Mouse (Mus musculus) testis, adult 2 months (tissue): ENCODE results near the gene N4bp2l1. TPM values are rescaled to one million over a fixed set of nuclear protein-coding genes. Genes with fewer than 3 reads are reported as not detected.

ENCODE experiments used
- H3K27ac ChIP-seq: fragments of 200-500 bp; 2 replicates; pipeline ENCODE4 v1.5.1; 2012; ENCODE audit warnings: low read depth, low read length; ENCODE audit not compliant: control insufficient read depth, insufficient read depth
- H3K27me3 ChIP-seq: fragments of 200-500 bp; 2 replicates; pipeline ENCODE4 v1.6.1; 2012; ENCODE audit warnings: mild to moderate bottlenecking, low read length, moderate library complexity; ENCODE audit not compliant: control insufficient read depth, insufficient read depth
- H3K36me3 ChIP-seq: fragments of 200-500 bp; 2 replicates; pipeline ENCODE4 v1.6.1; 2012; ENCODE audit warnings: mild to moderate bottlenecking, low read length; ENCODE audit not compliant: control insufficient read depth, insufficient read depth
- H3K4me1 ChIP-seq: fragments of 200-500 bp; 2 replicates; pipeline ENCODE4 v1.6.1; 2012; ENCODE audit warnings: low read length; ENCODE audit not compliant: control insufficient read depth, insufficient read depth
- H3K4me3 ChIP-seq: fragments of 200-500 bp; 2 replicates; pipeline ENCODE4 v1.5.1; 2012; ENCODE audit warnings: low read depth, mild to moderate bottlenecking, low read length, moderate library complexity, mixed read lengths; ENCODE audit not compliant: control insufficient read depth
- CTCF ChIP-seq: fragments of 200-500 bp; IDR thresholded peaks from 2 replicates; pipeline ENCODE4 v1.5.1; 2012; ENCODE audit warnings: low read depth, mild to moderate bottlenecking, inconsistent platforms, low read length, moderate library complexity; ENCODE audit not compliant: control insufficient read depth, insufficient read depth, insufficient replicate concordance
- POLR2A ChIP-seq: fragments of 200-500 bp; IDR thresholded peaks from 2 replicates; pipeline ENCODE4 v1.6.1; 2012; ENCODE audit warnings: low read depth, mild to moderate bottlenecking, inconsistent platforms, low read length, moderate library complexity; ENCODE audit not compliant: control insufficient read depth
- polyA plus RNA-seq: library from polyadenylated mRNA; depleted of rRNA; stranded (reverse); fragments of >200 nt; gene quantifications from 2 replicates; pipeline ENCODE4 v1.2.3, GENCODE M21; 2012

The N4bp2l1 gene
- polyA plus RNA-seq, 1 experiment: 12.8 TPM

DNA sequence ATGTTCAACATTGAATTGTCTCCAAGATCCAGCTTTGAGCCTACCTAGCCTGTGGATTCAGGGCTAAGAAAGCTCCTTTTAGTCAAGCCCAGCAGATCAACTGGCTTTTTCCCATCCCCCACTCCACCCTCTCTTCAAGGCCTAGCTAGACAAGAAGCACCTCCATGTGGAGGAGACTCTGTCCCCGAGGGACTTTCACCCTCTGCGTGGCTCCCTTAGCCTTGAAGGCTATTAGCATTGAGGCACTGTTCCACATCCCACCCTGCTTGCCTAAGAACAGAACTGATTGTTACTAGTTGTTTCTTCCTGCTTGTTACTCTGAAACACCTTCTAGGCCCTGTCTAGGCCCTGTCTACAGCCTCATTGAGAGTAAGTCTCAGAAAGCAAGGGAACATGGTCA, 7.0 kb downstream of the N4bp2l1 start:
- Histone ChIP-seq H3K27me3 (no peaks in the 10 kb centered on the region), H3K4me3 (no peak overlapping the region), H3K36me3 (no peaks in the 10 kb centered on the region), H3K4me1 (peaks cover 5% of the 10 kb centered on the region), H3K27ac (no peak overlapping the region)
- no peak for TF ChIP-seq CTCF
- no peak for TF ChIP-seq POLR2A

DNA sequence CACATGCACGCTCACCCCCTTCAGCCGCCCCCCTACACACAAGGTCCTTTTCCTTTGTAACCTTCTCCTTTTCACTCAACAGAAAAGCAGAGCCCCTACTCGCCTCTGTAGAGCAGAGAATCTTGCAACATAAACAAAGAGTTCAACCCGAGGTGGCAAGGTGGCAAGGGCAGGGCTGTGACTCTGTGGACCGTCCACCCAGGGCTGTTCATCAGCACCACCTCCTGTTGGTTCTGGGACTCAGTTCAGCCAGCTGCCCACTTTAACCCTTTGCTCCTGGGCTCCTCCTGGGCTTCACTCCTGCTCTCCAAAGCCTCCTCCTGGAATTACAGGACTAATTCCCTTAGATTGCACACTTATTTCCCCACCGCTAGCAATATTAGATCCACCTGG, 12.7 kb downstream of the N4bp2l1 start:
- no peak overlapping the region for H3K4me3 ChIP-seq
- no peaks in the 10 kb centered on the region for H3K27me3 ChIP-seq
- no peaks in the 10 kb centered on the region for H3K36me3 ChIP-seq
- TF ChIP-seq CTCF (no peak), POLR2A (no peak)
- no peak overlapping the region for H3K27ac ChIP-seq
- peaks cover 2% of the 10 kb centered on the region for H3K4me1 ChIP-seq

DNA sequence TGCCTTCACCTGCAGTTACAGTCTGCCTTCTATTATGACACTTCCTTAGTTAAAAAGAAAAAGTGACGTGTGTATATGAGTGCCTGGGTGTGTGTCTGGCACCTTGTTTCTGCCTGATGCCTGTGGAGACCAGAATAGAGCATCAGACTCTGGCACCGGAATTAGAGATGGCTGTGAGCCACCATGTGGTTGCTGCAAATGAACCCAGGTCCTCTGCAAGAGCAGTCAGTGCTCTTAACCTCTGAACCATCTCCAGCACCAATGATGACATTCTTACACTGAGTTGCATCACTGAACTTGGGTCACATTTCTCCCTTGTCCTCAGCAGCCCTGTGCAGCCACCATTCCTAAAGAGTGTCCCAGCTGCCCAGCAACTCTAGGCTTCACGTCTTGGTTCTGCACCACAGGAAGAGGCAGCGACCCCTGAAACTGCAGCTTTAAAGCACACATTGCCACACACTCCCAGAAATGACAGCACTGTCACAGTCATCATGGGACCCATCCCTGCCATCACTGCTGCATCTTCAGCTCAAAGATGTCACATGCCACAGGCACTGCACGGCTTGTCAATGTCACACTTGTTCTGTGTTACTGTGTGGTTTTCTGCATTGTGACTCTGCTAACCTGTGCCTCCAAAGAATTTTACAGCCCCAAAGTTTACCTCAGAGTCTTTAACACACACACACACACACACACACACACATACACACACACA, 13.2 kb downstream of the N4bp2l1 start:
- H3K27me3 ChIP-seq: no peaks in the 10 kb centered on the region
- no peak for TF ChIP-seq CTCF
- no peak for TF ChIP-seq POLR2A
- H3K36me3 ChIP-seq: no peaks in the 10 kb centered on the region
- H3K4me1 ChIP-seq: peaks cover 2% of the 10 kb centered on the region
- no peak overlapping the region for H3K4me3 ChIP-seq
- no peak overlapping the region for H3K27ac ChIP-seq

DNA sequence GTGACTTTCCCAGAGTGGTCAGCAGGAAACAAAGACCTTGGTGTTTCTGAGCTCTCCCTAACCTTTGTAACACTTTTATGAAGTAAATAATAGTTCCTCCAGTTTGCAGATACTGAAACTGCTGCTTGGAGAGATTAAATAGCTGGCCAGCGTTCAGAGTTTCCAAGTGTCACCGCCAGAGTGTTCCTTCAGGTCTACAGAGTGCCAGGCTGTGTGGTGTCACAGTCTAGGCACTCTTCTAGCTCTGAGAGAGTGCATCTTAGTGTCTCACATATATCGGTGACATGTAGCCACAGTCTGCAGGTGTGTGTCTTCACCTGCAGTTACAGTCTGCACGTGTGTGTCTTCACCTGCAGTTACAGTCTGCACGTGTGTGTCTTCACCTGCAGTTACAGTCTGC, 13.8 kb downstream of the N4bp2l1 start:
- Histone ChIP-seq H3K27ac (no peak overlapping the region), H3K36me3 (no peaks in the 10 kb centered on the region), H3K4me1 (peaks cover 2% of the 10 kb centered on the region), H3K27me3 (no peaks in the 10 kb centered on the region), H3K4me3 (no peak overlapping the region)
- TF ChIP-seq POLR2A: no peak
- no peak for TF ChIP-seq CTCF

DNA sequence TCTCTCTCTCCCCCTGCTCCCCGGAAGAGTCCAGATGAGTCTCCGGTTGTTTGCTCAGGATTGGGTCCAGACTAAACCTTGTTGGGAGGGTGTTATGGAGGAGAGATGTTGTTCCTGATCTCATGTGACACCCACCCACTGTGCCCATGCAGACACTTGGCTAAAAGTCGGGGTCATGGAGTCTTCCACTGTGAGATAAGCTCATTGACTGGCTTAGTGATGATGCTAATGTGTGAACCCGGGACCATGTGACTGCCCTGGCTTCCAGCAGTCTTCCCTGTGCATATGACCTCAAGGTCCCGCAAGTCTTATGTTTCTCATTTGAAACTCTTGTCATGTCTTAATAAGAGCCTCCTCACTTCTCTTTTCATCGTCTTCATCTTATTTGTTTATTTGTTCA, 15.8 kb downstream of the N4bp2l1 start:
- Histone ChIP-seq H3K4me3 (no peak overlapping the region), H3K27me3 (no peaks in the 10 kb centered on the region), H3K4me1 (peaks cover 4% of the 10 kb centered on the region), H3K27ac (no peak overlapping the region), H3K36me3 (no peaks in the 10 kb centered on the region)
- TF ChIP-seq CTCF: no peak
- no peak for TF ChIP-seq POLR2A

DNA sequence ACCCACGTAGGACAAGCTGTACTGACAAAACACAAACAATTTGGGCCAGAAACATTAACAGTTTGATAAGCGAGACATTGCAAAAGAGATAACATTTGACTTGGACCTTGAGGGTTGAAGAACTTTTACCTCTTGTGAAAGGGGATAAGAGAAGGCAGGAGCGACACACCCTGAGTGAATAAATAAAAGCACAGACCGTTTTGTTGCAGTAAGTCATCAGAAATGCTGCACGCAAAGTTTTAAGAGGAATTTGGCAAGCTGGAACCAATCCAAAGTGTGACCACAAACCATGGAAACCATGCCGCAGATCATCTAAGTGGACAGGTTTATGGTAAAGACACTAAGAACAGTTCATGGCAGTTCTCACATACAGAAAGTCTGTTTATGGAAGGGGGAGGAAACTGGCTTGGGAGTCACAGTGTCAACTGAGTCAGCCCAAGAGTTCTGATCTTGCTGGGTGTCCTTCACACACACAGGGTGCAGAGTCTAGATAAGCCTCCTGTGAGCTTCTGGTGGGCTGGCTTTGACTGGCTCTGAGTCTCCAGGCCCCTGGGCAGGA, 18.3 kb downstream of the N4bp2l1 start:
- Histone ChIP-seq H3K4me3 (no peak overlapping the region), H3K27me3 (no peaks in the 10 kb centered on the region), H3K27ac (no peak overlapping the region), H3K4me1 (peaks cover 2% of the 10 kb centered on the region), H3K36me3 (no peaks in the 10 kb centered on the region)
- TF ChIP-seq POLR2A (no peak), CTCF (no peak)

DNA sequence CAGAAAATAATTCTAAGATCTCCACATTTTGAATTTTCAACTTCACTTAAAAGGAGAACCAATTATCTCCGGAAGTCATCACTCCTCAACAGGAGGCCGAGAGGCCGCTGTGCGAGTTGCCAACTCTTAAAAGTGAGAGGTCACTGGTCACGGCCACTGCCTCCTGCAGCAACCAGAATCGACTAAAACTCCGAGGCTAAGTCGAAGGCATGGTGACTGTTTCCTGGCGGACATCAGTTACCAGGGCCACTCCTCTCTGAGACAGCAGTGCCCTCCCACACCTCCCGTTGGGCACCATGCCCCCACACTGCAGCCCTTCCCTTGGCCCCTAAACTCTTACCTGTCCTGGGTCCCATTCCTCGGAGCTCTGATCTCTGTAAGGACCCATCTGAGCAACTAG, 20.2 kb downstream of the N4bp2l1 start:
- no peak for TF ChIP-seq CTCF
- no peak for TF ChIP-seq POLR2A
- Histone ChIP-seq H3K27me3 (no peaks in the 10 kb centered on the region), H3K27ac (no peak overlapping the region), H3K4me3 (no peak overlapping the region), H3K36me3 (no peaks in the 10 kb centered on the region), H3K4me1 (peaks cover 2% of the 10 kb centered on the region)

DNA sequence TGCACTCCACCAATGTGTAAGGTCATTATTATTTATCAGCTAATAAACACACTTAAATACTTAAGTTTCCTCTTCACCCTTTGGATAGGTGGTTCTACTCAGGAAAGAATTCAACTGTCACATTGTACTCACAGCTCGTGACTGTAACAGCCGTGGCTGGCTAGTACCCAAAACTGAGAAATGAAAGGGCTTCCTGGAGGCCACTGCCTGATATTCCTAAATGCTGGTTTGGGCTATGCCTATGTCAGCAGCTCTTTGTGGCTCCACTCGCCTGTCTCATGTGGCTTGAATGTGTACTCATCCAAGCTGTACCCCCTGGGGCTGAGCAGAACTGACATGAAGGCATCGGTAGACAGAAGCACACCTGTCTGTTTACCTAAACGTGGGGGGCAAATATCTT, 22.1 kb downstream of the N4bp2l1 start:
- H3K27ac ChIP-seq: no peak overlapping the region
- H3K27me3 ChIP-seq: no peaks in the 10 kb centered on the region
- TF ChIP-seq CTCF (no peak), POLR2A (no peak)
- peaks cover 2% of the 10 kb centered on the region; the same call in 1 of the 2 replicates for H3K4me1 ChIP-seq
- peaks cover under 1% of the 10 kb centered on the region for H3K36me3 ChIP-seq
- no peak overlapping the region for H3K4me3 ChIP-seq
